Mouse (Mus musculus): Measurements from ENCODE around the gene Prkg1. TPM values are rescaled to one million over a fixed set of nuclear protein-coding genes. Genes with fewer than 3 reads are reported as not detected.

The Prkg1 gene
- polyA plus RNA-seq, 1 experiment from 2014 or later, result 6.0 TPM

DNA sequence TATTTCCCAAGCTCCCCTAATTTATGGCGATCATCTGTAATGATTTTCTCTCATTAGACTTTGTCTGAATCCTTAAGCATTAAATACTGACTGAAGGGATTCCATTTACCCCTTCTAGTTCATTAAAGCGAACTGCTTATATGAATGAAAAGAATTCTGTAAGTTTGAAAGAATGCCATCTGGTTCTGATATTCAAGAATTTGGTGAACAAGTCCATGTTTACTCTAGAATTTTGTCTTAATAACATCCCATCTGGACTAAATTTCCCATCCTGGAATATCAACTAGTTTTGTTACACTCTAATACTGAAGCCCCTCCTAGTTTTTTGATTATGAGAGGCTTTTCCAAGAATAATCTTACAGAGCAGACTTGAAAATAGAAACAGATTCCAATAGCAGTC lies 258.5 kb downstream of the Prkg1 start:
- Histone ChIP-seq H3K9ac (no peak overlapping the region), H3K36me3 (ENCODE audit: insufficient read depth) (no peaks in the 10 kb centered on the region), H3K4me3 (ENCODE audit: low read depth, low read length) (no peak overlapping the region), H3K4me1 (ENCODE audit: insufficient read depth) (no peaks in the 10 kb centered on the region), H3K27me3 (ENCODE audit: insufficient read depth, low read length) (no peaks in the 10 kb centered on the region), H3K4me2 (no peak overlapping the region), H3K27ac (ENCODE audit: low read depth) (no peak overlapping the region), H3K9me3 (ENCODE audit: low read depth, low read length) (no peaks in the 10 kb centered on the region)
- TF ChIP-seq CTCF (IDR thresholded peaks at IDR 0.05; ENCODE audit: low read depth), result no peak
- DNase-seq (no peak), ATAC-seq (ENCODE audit: insufficient read depth) (no peak)
- 84% methylated on average over 2 of the region's 2 CpGs for WGBS

GRCm38 (mm10) chr19:31505041-31505440 lies 259.8 kb downstream of the Prkg1 start:
- no peaks in the 10 kb centered on the region for H3K27me3 ChIP-seq (ENCODE audit: insufficient read depth, low read length)
- no peaks in the 10 kb centered on the region for H3K36me3 ChIP-seq (ENCODE audit: insufficient read depth)
- no peak for ATAC-seq (ENCODE audit: insufficient read depth)
- no peaks in the 10 kb centered on the region for H3K9me3 ChIP-seq (ENCODE audit: low read depth, low read length)
- no peaks in the 10 kb centered on the region for H3K4me1 ChIP-seq (ENCODE audit: insufficient read depth)
- H3K4me2 ChIP-seq, result no peak overlapping the region
- no peak overlapping the region for H3K9ac ChIP-seq
- DNase-seq, result no peak
- 88% methylated on average over 2 of the region's 2 CpGs for WGBS
- H3K4me3 ChIP-seq (ENCODE audit: low read depth, low read length), result no peak overlapping the region
- H3K27ac ChIP-seq (ENCODE audit: low read depth), result no peak overlapping the region
- no peak for TF ChIP-seq CTCF (IDR thresholded peaks at IDR 0.05; ENCODE audit: low read depth)

GRCm38 (mm10) chr19:31497386-31497785 lies 267.4 kb downstream of the Prkg1 start:
- DNase-seq (no peak), ATAC-seq (ENCODE audit: insufficient read depth) (no peak)

DNA sequence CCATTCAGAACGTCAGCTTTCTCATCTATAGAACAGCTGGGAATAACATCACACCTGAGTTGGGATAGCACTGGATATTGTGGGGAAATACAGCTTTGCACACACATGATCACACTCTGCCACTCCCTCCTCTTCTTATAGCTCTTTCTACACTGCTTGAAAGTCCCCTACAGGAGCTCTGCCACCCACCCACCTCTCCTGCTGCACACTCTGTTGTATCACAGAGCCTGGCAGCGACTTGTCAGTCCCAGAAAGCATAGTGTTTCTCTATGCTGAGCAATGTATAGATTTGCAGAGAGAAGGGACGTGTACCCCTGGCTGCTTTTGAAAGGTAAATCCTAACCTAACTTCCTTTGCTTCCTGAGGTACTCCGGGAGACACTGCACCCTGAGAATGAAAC lies 275.2 kb downstream of the Prkg1 start:
- 37% methylated on average over 4 of the region's 4 CpGs for WGBS
- no peaks in the 10 kb centered on the region for H3K4me1 ChIP-seq (ENCODE audit: insufficient read depth)
- H3K4me3 ChIP-seq (ENCODE audit: low read depth, low read length), result no peak overlapping the region
- DNase-seq (no peak), ATAC-seq (ENCODE audit: insufficient read depth) (no peak)
- H3K4me2 ChIP-seq, result no peak overlapping the region
- H3K27me3 ChIP-seq (ENCODE audit: insufficient read depth, low read length), result no peaks in the 10 kb centered on the region
- no peaks in the 10 kb centered on the region for H3K9me3 ChIP-seq (ENCODE audit: low read depth, low read length)
- H3K27ac ChIP-seq (ENCODE audit: low read depth), result no peak overlapping the region
- no peak for TF ChIP-seq CTCF (IDR thresholded peaks at IDR 0.05; ENCODE audit: low read depth)
- H3K36me3 ChIP-seq (ENCODE audit: insufficient read depth), result no peaks in the 10 kb centered on the region
- H3K9ac ChIP-seq, result no peak overlapping the region

More at GRCm38 (mm10) chr19:31497386-31497785, 267.4 kb downstream of the Prkg1 start:
- Histone ChIP-seq H3K4me2 (no peak overlapping the region), H3K27me3 (ENCODE audit: insufficient read depth, low read length) (no peaks in the 10 kb centered on the region), H3K4me3 (ENCODE audit: low read depth, low read length) (no peak overlapping the region), H3K27ac (ENCODE audit: low read depth) (no peak overlapping the region), H3K9me3 (ENCODE audit: low read depth, low read length) (no peaks in the 10 kb centered on the region), H3K36me3 (ENCODE audit: insufficient read depth) (no peaks in the 10 kb centered on the region), H3K9ac (no peak overlapping the region), H3K4me1 (ENCODE audit: insufficient read depth) (no peaks in the 10 kb centered on the region)
- 92% methylated on average over 4 of the region's 4 CpGs for WGBS
- no peak for TF ChIP-seq CTCF (IDR thresholded peaks at IDR 0.05; ENCODE audit: low read depth)

GRCm38 (mm10) chr19:31471766-31472165 lies 293.1 kb downstream of the Prkg1 start:
- H3K27me3 ChIP-seq (ENCODE audit: insufficient read depth, low read length), result no peaks in the 10 kb centered on the region
- no peak for TF ChIP-seq CTCF (IDR thresholded peaks at IDR 0.05; ENCODE audit: low read depth)
- H3K4me1 ChIP-seq (ENCODE audit: insufficient read depth), result no peaks in the 10 kb centered on the region
- H3K4me2 ChIP-seq, result no peak overlapping the region
- WGBS, result 21% methylated on average over 1 of the region's 1 CpGs
- no peak overlapping the region for H3K9ac ChIP-seq
- H3K36me3 ChIP-seq (ENCODE audit: insufficient read depth), result no peaks in the 10 kb centered on the region
- no peak overlapping the region for H3K4me3 ChIP-seq (ENCODE audit: low read depth, low read length)
- H3K27ac ChIP-seq (ENCODE audit: low read depth), result no peak overlapping the region
- ATAC-seq (ENCODE audit: insufficient read depth), result no peak
- no peak for DNase-seq
- no peaks in the 10 kb centered on the region for H3K9me3 ChIP-seq (ENCODE audit: low read depth, low read length)

DNA sequence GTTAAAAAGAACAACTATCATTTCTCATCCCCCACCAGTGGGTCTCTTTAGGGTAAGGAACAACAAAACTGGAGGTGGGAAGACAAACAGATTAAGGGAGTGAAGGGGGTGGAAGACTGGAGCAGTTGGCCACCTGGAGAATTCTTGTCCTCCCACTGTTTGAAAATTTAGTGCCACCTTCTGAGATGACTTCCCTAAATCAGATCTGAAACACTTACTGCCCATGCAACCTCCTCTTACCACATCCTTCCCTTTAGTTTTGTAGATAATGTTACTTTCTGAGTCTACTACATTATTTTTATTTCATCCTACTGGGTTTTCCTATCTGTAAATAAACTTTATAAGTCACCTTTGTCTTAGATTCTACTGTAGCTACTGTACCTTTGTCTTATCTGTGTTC lies 304.6 kb downstream of the Prkg1 start:
- H3K4me3 ChIP-seq (ENCODE audit: low read depth, low read length), result no peak overlapping the region
- no peak overlapping the region for H3K27ac ChIP-seq (ENCODE audit: low read depth)
- DNase-seq (no peak), ATAC-seq (ENCODE audit: insufficient read depth) (no peak)
- no peaks in the 10 kb centered on the region for H3K9me3 ChIP-seq (ENCODE audit: low read depth, low read length)
- H3K9ac ChIP-seq, result no peak overlapping the region
- no peak for TF ChIP-seq CTCF (IDR thresholded peaks at IDR 0.05; ENCODE audit: low read depth)
- H3K4me1 ChIP-seq (ENCODE audit: insufficient read depth), result no peaks in the 10 kb centered on the region
- H3K27me3 ChIP-seq (ENCODE audit: insufficient read depth, low read length), result no peaks in the 10 kb centered on the region
- no peak overlapping the region for H3K4me2 ChIP-seq
- H3K36me3 ChIP-seq (ENCODE audit: insufficient read depth), result no peaks in the 10 kb centered on the region

DNA sequence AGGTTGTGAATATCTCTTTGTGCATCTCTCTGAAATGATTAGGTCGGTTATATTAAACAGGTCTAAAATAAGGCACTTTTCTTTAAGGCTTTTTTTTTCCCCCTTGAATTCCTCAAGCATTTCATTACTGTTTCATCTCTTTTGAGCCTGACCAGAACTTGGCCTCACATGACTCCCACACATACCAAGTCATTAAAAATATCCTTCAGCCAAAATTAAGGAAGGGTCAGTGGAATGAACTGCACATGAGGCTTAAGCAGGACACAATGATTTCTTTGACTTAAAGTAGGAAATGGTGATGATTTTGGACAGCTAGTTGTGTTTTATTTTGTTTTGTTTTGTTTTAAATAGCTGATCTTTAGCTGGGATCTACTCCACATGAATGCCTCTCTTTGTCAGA lies 320.7 kb downstream of the Prkg1 start:
- no peak overlapping the region for H3K4me3 ChIP-seq (ENCODE audit: low read depth, low read length)
- H3K9me3 ChIP-seq (ENCODE audit: low read depth, low read length), result no peaks in the 10 kb centered on the region
- no peaks in the 10 kb centered on the region for H3K36me3 ChIP-seq (ENCODE audit: insufficient read depth)
- H3K4me1 ChIP-seq (ENCODE audit: insufficient read depth), result no peaks in the 10 kb centered on the region
- ATAC-seq (ENCODE audit: insufficient read depth), result no peak
- no peak overlapping the region for H3K9ac ChIP-seq
- no peak for TF ChIP-seq CTCF (IDR thresholded peaks at IDR 0.05; ENCODE audit: low read depth)
- no peak overlapping the region for H3K27ac ChIP-seq (ENCODE audit: low read depth)
- no peak overlapping the region for H3K4me2 ChIP-seq
- 62% methylated on average over 1 of the region's 1 CpGs for WGBS
- H3K27me3 ChIP-seq (ENCODE audit: insufficient read depth, low read length), result no peaks in the 10 kb centered on the region
- no peak for DNase-seq

- Histone ChIP-seq H3K36me3 (ENCODE audit: insufficient read depth) (no peaks in the 10 kb centered on the region), H3K27me3 (ENCODE audit: insufficient read depth, low read length) (no peaks in the 10 kb centered on the region), H3K4me2 (no peak overlapping the region), H3K9me3 (ENCODE audit: low read depth, low read length) (no peaks in the 10 kb centered on the region), H3K27ac (ENCODE audit: low read depth) (no peak overlapping the region), H3K4me3 (ENCODE audit: low read depth, low read length) (no peak overlapping the region), H3K4me1 (ENCODE audit: insufficient read depth) (no peaks in the 10 kb centered on the region), H3K9ac (no peak overlapping the region)
- 72% methylated on average over 3 of the region's 3 CpGs for WGBS
- DNase-seq (no peak), ATAC-seq (ENCODE audit: insufficient read depth) (no peak)
- TF ChIP-seq CTCF (IDR thresholded peaks at IDR 0.05; ENCODE audit: low read depth), result no peak
Measured at GRCm38 (mm10) chr19:31442311-31442710, 322.5 kb downstream of the Prkg1 start.
